Mouse (Mus musculus): Measurements from ENCODE around the gene Lrp11. TPM values are rescaled to one million over a fixed set of nuclear protein-coding genes. Genes with fewer than 3 reads are reported as not detected.

Lrp11 gene
- total RNA-seq, 2 experiments from 2014 or later = 3.2 to 5.2 TPM

DNA sequence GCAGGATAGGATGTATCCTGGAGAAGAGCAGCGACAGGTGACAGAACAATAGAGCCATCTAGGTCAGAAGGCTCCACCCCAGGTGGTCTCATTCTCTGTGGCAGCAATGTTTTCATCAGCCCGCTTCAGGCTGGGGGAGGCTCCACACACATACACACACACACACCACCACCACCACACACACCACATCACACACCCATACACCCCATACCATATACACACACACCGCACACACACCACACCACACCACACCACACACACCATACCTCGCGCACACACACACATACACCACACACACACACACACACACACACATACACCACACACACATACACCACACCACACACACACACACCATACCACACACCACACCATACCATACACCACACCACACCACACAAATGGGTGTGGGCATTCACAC is 30.2 kb downstream of the Lrp11 start:
- ATAC-seq (replicated peaks; ENCODE audit: low FRiP score, low TSS enrichment, poor library complexity, severe bottlenecking) = no peak

DNA sequence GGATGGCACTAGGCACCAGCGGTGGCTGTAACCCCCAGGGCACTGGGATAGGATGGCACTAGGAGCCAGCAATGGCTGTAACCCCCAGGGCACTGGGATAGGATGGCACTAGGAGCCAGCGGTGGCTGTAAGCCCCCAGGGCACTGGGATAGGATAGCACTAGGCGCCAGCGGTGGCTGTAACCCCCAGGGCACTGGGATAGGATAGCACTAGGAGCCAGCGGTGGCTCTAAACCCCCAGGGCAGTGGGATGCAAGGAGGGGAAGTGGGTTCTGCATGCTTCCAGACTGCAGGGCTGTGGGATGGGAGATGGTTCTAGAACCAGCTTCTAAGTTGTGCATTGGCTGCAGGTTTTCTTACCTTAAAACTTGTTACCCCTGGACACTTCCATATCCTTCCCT is 31.1 kb downstream of the Lrp11 start:
- no peak for ATAC-seq (replicated peaks; ENCODE audit: low FRiP score, low TSS enrichment, poor library complexity, severe bottlenecking)

DNA sequence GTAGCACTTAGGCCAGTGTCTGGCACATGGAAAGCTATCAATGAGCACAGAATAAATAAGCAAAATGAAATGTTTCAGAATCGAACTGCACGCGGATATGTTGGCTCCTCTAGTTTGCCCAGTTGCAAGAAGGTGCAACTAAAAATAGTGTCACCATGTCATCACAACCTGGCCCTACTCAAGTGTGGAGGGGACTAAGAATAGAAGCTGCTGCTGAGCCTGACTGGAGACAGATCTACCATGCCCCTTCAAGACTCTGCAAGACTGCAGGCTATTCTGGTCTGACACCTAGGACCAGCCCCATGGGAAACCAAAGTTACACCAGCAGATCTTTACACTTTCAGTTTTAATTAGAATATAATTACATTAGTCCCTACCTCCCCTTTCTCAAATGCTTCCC is 32.8 kb downstream of the Lrp11 start:
- no peak for ATAC-seq (replicated peaks; ENCODE audit: low FRiP score, low TSS enrichment, poor library complexity, severe bottlenecking)

DNA sequence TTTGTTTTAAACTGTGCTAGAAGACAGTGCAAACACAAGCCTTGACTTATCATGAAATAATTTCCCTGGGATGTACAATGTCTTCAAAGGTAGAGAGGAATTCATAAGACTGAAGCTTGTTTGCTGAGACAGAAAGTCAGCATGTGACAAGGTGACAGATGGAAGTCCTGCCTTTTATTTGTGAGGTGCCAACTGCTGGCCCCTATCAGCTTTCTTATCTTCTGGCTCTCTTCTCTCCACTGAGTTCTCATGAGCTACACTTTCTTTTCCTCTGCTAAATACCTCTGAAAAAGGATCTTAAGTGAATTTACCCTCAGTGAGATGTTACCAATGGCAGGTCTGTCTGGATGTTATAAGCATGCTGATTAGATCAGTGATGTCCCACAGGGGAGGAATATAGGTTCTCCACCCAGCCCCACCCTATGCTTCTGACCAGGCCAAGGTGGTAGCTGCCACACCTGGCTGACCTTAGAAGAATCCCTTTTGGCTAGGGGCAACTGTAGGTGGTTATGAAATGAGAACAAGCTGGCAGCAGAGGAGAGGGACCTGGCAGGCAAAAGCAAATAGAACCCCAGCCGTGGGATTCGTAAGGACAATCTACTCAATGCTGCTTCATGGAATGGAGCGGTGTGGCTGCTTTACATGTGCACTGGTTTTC is 34.4 kb downstream of the Lrp11 start:
- ATAC-seq (replicated peaks; ENCODE audit: low FRiP score, low TSS enrichment, poor library complexity, severe bottlenecking) = peak; percentile 33; the same call in 1 of the 2 replicates

DNA sequence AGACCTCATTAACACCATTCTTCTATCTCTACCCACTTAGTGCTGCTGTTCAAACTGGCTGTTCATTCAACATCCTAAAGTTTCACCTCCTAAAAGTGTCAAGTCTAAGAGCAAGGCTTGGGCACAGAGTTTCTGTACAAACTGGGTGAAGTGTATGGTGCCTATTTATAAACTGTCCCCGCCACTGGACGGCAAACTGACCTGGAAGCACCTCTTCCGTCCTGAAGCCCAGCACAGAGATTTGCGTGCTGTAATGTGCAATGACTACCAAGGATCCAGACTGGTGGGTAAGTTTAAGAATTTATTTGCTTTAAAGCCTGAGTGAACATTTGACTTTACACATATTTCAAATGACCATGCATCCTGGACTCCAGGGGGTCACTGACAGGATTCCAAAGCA is 39.5 kb downstream of the Lrp11 start:
- ATAC-seq (replicated peaks; ENCODE audit: low FRiP score, low TSS enrichment, poor library complexity, severe bottlenecking) = no peak

DNA sequence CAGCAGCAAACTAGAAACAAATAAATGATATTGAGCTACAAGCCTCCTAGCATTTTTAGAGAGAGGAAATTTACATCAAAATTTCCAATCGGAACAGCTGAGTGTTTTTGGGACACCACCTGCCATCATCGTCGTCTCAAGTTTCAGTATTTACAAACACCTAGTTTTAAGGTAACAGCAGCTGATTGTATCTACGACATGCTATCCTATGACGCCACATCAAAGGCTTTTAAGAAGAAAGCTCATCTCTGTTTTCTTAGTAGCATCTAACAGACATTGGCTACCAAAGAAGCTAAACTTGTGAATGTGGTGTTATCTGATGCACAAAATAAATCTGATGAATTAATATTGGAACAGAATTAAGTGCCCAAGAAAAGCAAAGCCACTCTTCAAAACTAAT is 40.7 kb downstream of the Lrp11 start:
- ATAC-seq (replicated peaks; ENCODE audit: low FRiP score, low TSS enrichment, poor library complexity, severe bottlenecking) = no peak

DNA sequence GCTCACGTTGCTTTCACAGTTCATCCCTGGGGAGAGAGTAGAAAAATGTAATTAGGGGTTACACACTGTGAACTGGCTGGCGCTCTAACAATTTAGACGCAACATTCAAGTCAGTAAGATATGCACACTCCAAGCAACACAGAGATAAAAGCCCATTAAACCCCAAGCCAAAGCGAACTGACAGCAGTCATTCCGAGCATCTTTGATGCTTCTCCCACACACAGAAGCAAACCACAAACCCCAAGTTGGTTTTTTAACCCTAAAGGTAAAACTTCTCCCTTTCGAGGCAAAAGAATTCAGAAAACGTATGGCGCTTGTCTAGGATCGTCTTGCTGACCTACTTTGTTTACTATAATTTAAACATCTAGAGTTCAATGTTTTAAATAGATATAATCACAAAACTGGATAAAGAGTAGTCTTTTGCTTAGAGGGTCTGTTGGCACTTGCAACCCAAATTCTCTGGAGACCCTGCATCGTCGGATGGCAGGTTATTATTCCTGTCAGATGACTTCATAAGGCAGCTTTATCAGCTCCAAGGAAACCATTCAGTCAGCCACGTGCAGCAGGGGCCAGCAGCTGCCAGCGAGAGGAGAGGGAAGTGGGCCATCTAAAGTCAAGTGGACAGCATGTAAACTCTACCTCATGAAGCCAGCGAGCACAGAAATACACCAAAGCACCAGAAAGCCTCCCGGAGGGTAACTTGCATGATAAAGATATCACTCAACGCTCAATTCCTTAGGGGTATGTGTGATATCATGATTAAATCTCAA is 41.5 kb downstream of the Lrp11 start:
- no peak for ATAC-seq (replicated peaks; ENCODE audit: low FRiP score, low TSS enrichment, poor library complexity, severe bottlenecking)

DNA sequence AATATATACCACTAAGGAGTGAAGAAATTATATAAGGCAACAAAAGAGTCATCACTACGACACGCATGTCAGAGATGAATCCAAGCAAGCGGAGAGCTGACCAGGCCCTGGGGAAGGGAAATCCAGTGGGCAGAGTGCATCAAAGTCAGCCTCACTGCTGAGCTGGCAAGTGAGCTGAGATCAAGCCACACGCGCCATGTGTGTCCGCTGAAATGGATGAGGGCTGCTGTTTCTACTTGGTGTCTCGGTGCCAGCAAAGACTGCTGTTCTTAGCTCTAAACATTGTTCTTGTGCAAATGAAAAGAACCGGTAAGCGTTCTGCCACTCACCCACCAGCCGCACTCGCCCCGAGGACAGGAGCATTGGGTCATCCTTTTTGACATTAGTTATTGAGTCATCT is 50.8 kb downstream of the Lrp11 start:
- ATAC-seq (replicated peaks; ENCODE audit: low FRiP score, low TSS enrichment, poor library complexity, severe bottlenecking) = no peak

DNA sequence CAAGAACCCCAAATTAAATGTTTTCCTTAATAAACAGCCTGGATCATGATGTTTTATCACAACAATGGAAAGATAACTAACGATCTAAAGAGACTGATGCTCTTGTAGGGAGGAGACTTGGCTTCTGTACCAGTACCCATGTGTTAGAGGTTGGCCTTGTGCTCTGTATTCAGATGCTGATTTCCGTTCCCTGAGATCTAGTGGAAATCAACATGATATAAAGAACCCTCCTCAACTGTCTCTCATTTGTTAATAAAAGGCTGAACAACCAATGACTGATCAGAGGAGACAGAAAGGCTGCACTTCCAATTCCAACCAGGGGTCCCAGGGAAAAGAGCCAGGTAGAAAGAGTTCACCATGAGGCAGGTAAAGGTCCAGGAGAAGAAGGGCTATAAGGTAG is 56.3 kb downstream of the Lrp11 start:
- ATAC-seq (replicated peaks; ENCODE audit: low FRiP score, low TSS enrichment, poor library complexity, severe bottlenecking) = no peak

DNA sequence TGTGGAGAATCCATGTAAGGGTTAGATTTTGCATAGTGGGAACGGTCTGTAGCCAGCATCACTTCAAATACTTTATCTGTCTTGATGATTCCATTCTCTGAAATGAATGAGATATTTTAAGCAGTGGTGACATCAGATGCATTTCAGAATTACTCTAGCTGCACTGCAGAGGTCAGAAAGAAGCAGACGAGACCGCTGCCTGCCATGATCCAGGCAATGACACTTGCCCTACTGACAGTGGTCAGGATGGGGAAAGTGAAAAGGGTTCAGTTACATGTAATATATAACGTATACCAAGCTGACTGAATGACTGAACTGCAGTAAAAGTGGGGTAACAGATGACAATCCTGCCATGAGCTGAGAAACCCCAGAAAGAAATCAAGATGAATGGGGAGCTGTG is 59.5 kb downstream of the Lrp11 start:
- no peak for ATAC-seq (replicated peaks; ENCODE audit: low FRiP score, low TSS enrichment, poor library complexity, severe bottlenecking)

DNA sequence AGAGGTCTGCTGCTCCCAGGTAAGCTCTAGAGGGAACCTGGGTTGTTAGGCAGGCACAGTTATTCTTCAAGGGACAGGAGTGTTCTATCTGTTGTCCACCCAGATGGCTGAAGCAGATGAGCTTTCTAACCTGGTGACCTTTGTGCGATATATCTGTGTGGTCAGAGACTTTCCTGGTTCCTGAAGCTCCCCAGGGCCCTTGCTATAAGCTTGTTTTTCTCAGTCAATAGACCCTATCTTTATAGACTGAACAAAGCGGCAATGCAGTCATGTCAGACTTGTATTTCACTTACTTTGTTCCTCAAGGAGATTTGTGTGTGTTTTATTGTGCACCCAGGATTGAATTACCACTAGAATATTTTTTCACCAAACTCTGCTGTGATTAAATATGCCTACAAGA is 61.5 kb downstream of the Lrp11 start:
- no peak for ATAC-seq (replicated peaks; ENCODE audit: low FRiP score, low TSS enrichment, poor library complexity, severe bottlenecking)

DNA sequence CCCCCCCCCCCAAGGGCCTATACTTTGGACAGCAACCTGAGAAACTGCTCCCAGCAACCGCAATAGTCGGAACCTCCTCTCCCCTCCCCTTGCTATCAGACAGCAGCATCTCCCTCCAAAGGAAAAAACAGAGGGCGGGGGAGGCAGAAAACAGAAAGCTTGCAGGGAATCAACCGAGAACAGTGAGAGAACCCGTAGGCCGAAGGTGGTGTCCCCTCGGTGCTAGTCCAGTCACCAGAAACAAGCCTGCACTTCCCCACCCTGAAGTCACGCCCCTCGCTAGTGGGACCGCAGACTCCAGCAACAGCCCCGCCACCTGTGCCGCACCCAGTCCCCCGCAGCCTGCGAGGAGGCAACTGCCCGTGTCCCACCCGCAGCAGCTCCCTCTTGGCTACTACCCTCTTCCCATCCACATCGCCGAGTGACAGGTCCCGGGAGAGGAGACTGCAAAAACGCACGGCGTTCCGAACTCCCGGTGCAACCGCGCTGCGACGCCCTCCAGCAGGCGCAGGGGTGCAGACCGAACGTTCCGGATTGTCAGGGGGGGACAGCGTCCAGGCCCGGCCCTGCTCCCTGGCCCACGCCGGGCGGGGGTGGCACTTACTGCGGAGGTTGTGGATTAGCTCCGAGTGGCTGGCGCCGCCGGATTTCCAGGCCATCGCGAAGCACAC is 73.0 kb downstream of the Lrp11 start:
- peak; percentile 58 for ATAC-seq (replicated peaks; ENCODE audit: low FRiP score, low TSS enrichment, poor library complexity, severe bottlenecking)

DNA sequence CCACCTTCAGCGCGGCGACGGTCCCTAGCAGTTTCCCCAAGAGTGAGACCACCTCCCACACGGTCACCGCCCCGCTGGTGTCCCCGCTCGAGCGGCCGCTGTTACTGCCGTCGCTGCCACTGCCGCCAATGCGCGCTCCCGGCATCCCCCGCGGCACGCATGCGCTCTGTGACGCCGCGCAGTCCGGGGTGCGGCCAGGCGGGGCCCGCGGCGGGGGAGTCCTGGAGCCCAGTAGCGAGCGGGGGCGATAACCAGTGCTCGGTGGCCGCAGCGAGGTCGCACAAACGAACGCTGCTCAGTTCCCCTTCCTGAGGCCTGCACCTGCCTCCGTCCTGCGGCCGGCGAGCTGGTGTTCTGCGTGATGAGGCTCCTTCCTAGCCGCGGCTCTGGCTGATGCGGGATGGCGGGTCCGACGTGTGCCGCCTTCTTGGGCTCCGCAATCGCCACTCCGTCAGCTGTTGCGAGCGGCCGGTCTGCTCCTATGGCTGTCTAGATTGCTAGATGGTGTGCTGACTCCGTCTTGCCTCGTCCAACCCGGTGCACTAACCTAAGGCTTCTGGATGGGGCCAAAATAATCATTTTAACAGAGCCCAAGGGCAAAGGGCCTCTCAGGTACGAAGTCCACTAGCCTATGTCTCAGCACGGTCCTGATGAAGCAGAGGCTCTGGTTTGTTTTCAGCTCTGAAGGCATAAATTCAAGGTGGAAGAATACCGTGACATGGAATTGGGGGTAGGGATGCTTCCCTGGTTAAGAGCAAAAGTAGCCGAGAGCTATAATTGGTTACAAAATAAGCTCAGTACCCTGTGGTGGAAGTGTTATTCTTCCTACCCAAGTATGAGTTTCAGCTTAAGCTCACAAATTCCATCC is 73.8 kb downstream of the Lrp11 start:
- ATAC-seq (replicated peaks; ENCODE audit: low FRiP score, low TSS enrichment, poor library complexity, severe bottlenecking) = peak; percentile 65

DNA sequence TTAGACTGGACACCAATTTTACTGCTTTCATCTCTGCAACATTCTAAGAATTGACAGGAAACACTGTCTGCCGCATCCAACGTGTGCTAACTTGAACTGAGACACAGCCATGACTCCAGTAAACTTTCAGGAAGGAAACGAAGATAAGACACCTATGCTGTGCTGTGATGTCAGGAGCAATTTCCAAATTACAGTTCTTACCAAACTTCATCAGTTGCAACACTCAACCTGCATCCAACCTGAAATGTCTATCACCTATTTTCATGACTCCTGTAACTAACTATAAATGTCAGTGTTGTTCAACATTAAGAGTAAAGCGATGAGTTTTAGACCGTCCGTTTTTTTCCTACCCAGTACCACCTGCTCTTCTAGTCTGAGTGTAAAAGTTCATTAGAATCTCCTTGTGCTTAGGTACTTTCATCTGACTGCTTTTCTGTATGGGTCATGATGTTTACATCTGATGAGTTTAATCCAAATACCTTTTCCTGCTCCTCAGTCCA is 74.5 kb downstream of the Lrp11 start:
- no peak for ATAC-seq (replicated peaks; ENCODE audit: low FRiP score, low TSS enrichment, poor library complexity, severe bottlenecking)

DNA sequence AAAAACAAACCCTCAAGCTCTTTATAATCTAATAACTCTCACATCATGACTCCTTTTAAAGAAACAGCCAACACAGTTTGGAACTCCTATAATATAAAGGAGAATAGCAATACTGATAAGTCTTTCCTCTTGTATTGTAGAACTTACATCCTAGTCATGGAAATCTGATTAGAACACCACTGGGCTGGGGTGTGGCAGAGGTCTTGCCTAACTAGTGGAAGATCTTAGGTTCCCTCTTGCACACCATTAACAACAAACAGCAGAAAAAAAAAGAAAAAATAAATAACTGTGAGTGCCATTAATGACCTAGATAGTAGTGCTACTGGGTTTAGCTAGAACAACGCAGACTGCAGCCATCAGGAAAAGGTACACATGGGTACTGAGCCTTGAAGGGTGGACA is 75.3 kb downstream of the Lrp11 start:
- no peak for ATAC-seq (replicated peaks; ENCODE audit: low FRiP score, low TSS enrichment, poor library complexity, severe bottlenecking)

DNA sequence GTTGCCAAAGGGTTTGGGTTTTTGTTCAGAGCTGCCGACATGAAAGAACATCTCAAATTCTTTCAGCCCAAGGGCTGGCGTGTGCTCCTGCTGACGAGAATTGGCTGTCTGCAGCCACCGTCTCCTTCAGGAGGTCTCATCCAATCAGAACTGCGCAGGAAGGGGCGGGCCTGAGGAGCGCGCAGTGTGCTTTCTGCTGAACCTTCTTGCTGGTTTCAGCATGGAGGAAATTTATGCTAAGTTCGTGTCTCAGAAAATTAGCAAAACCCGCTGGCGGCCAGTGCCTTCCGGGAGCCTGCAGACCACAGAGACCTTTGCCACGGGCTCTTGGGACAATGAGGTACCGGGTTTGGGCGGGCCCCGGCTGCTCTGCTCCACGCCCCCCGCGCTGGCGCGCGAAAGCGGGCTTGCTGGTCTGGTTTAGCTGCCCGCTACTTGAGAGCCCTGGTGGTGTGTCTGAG is 77.8 kb downstream of the Lrp11 start, which contains the start of gene Nup43:
Gene Nup43 (plus strand): TSS at position 162 of the 461 bp plus-strand sequence.
- peak; percentile 79 for ATAC-seq (replicated peaks; ENCODE audit: low FRiP score, low TSS enrichment, poor library complexity, severe bottlenecking)

DNA sequence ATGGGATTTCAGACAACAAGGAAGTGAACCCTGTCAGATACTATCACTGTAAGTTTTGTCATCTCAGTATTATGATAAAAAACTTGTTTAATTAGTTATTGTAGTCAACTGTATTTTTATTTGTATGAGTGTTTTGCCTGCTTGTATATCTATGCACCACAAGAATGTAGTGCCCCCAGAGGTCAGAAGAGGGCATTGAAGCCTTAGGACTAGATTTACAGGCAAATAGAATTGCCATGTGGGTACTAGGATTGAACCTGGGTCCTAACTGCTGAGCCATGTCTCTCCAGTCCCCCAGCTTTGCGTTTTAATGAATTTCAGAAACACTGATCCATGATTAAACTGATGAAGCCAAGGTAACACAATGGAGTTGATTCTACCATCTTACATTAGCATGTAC is 84.1 kb downstream of the Lrp11 start:
- ATAC-seq (replicated peaks; ENCODE audit: low FRiP score, low TSS enrichment, poor library complexity, severe bottlenecking) = peak; percentile 99

Measured in megakaryocyte-erythroid progenitor cell, adult 5-6 weeks (primary cell).